Mouse (Mus musculus): Measurements from ENCODE around the gene Dnaaf1.

DNA sequence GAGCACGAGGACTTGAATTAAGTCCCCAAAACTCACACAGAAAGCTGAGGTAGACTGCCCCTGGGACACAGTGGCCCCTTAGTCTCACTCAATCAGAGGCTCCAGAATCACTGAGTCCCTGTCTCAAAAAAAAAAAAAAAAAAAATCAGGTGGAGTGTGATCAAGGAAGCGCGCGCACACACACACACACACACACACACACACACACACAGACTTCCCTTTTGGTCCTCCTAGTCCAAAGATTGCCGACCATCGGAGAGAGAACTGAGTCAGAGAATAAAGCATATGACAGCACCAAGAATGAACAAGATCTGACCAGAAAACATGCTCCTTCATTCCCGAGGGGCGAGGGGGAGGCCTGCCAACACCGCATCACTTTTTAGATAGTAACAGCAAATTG is 17.9 kb upstream of the Dnaaf1 start:
- no peak for TF ChIP-seq CTCF (conservative IDR thresholded peaks at IDR 0.05; ENCODE audit: low read length)
- TF ChIP-seq POU5F1 (IDR thresholded peaks at IDR 0.05; ENCODE audit: borderline replicate concordance, low read length), result no peak

Measured in E14TG2a.4 (cell line).